Mouse (Mus musculus): ENCODE measurements around the gene Cd4. TPM values are rescaled to one million over a fixed set of nuclear protein-coding genes. Genes with fewer than 3 reads are reported as not detected.

Cd4 gene
- polyA plus RNA-seq, 1 experiment: not detected

- Histone ChIP-seq H3ac (ENCODE audit: control insufficient read depth, insufficient read length) (no peak overlapping the region), H3K36me3 (ENCODE audit: control insufficient read depth, insufficient read depth) (peaks cover 26% of the 10 kb centered on the region), H3K79me2 (ENCODE audit: control insufficient read depth, insufficient read depth) (peaks cover 9% of the 10 kb centered on the region), H3K4me2 (ENCODE audit: low read depth) (no peak overlapping the region), H3K4me3 (no peak overlapping the region), H3K27me3 (ENCODE audit: control insufficient read depth, insufficient read depth, insufficient read length) (no peaks in the 10 kb centered on the region)
- no peak for TF ChIP-seq MAX (IDR thresholded peaks at IDR 0.05; ENCODE audit: low read depth)
Observed at GRCm38 (mm10) chr6:124817971-124818370, 70.0 kb downstream of the Cd4 start.

GRCm38 (mm10) chr6:124817563-124817962 is 70.5 kb downstream of the Cd4 start:
- Histone ChIP-seq H3K4me3 (no peak overlapping the region), H3K79me2 (ENCODE audit: control insufficient read depth, insufficient read depth) (peaks cover 13% of the 10 kb centered on the region), H3K4me2 (ENCODE audit: low read depth) (no peak overlapping the region), H3K27me3 (ENCODE audit: control insufficient read depth, insufficient read depth, insufficient read length) (no peaks in the 10 kb centered on the region), H3K36me3 (ENCODE audit: control insufficient read depth, insufficient read depth) (peaks cover 26% of the 10 kb centered on the region), H3ac (ENCODE audit: control insufficient read depth, insufficient read length) (no peak overlapping the region)
- TF ChIP-seq REST (IDR thresholded peaks at IDR 0.05; ENCODE audit: insufficient read depth, insufficient read length) (no peak), CEBPB (IDR thresholded peaks at IDR 0.05; ENCODE audit: insufficient read depth, poor library complexity, severe bottlenecking) (no peak), USF1 (IDR thresholded peaks at IDR 0.05; ENCODE audit: low read depth) (no peak), POLR2A (IDR thresholded peaks at IDR 0.05; ENCODE audit: insufficient read length, low read depth) (no peak)

GRCm38 (mm10) chr6:124817125-124817524 is 70.9 kb downstream of the Cd4 start:
- H3K36me3 ChIP-seq (ENCODE audit: control insufficient read depth, insufficient read depth): peaks cover 29% of the 10 kb centered on the region
- H3K4me3 ChIP-seq: no peak overlapping the region
- no peak overlapping the region for H3ac ChIP-seq (ENCODE audit: control insufficient read depth, insufficient read length)
- no peak overlapping the region for H3K4me2 ChIP-seq (ENCODE audit: low read depth)
- peaks cover 18% of the 10 kb centered on the region for H3K79me2 ChIP-seq (ENCODE audit: control insufficient read depth, insufficient read depth)
- no peaks in the 10 kb centered on the region for H3K27me3 ChIP-seq (ENCODE audit: control insufficient read depth, insufficient read depth, insufficient read length)
- TF ChIP-seq E2F4 (IDR thresholded peaks at IDR 0.05; ENCODE audit: insufficient read depth) (no peak), MYOG (IDR thresholded peaks at IDR 0.05; ENCODE audit: control insufficient read depth in 1 of 3, insufficient read depth in 1 of 3, insufficient read length in 2 of 3, low read depth in 2 of 3) (no peak), TCF12 (IDR thresholded peaks at IDR 0.05; ENCODE audit: insufficient read depth, poor library complexity, severe bottlenecking) (no peak), TCF3 (IDR thresholded peaks at IDR 0.05; ENCODE audit: insufficient read length, low read depth) (no peak), CEBPB (IDR thresholded peaks at IDR 0.05; ENCODE audit: insufficient read depth, poor library complexity, severe bottlenecking) (no peak), MAX (IDR thresholded peaks at IDR 0.05; ENCODE audit: low read depth) (no peak), POLR2A (IDR thresholded peaks at IDR 0.05; ENCODE audit: insufficient read length, low read depth) (no peak), USF1 (IDR thresholded peaks at IDR 0.05; ENCODE audit: low read depth) (no peak)

GRCm38 (mm10) chr6:124816611-124817010 is 71.4 kb downstream of the Cd4 start:
- Histone ChIP-seq H3ac (ENCODE audit: control insufficient read depth, insufficient read length) (no peak overlapping the region), H3K4me2 (ENCODE audit: low read depth) (no peak overlapping the region), H3K79me2 (ENCODE audit: control insufficient read depth, insufficient read depth) (peaks cover 20% of the 10 kb centered on the region), H3K4me3 (no peak overlapping the region), H3K27me3 (ENCODE audit: control insufficient read depth, insufficient read depth, insufficient read length) (no peaks in the 10 kb centered on the region), H3K36me3 (ENCODE audit: control insufficient read depth, insufficient read depth) (peaks cover 28% of the 10 kb centered on the region)
- TF ChIP-seq E2F4 (IDR thresholded peaks at IDR 0.05; ENCODE audit: insufficient read depth) (no peak), POLR2AphosphoS2 (IDR thresholded peaks at IDR 0.05; ENCODE audit: insufficient read length, low read depth) (no peak), POLR2A (IDR thresholded peaks at IDR 0.05; ENCODE audit: insufficient read length, low read depth) (no peak), MYOG (IDR thresholded peaks at IDR 0.05; ENCODE audit: control insufficient read depth in 1 of 3, insufficient read depth in 1 of 3, insufficient read length in 2 of 3, low read depth in 2 of 3) (no peak), MYOD1 (IDR thresholded peaks at IDR 0.05; ENCODE audit: control insufficient read depth in 1 of 3, insufficient read length in 2 of 3, low read depth in 2 of 3) (no peak), TCF12 (IDR thresholded peaks at IDR 0.05; ENCODE audit: insufficient read depth, poor library complexity, severe bottlenecking) (no peak), TCF3 (IDR thresholded peaks at IDR 0.05; ENCODE audit: insufficient read length, low read depth) (no peak), MAX (IDR thresholded peaks at IDR 0.05; ENCODE audit: low read depth) (no peak), REST (IDR thresholded peaks at IDR 0.05; ENCODE audit: insufficient read depth, insufficient read length) (no peak), SRF (IDR thresholded peaks at IDR 0.05; ENCODE audit: control insufficient read depth, insufficient read length, low read depth) (no peak), CEBPB (IDR thresholded peaks at IDR 0.05; ENCODE audit: insufficient read depth, poor library complexity, severe bottlenecking) (no peak), USF1 (IDR thresholded peaks at IDR 0.05; ENCODE audit: low read depth) (no peak)

- H3K27me3 ChIP-seq (ENCODE audit: control insufficient read depth, insufficient read depth, insufficient read length): no peaks in the 10 kb centered on the region
- no peak overlapping the region for H3K4me2 ChIP-seq (ENCODE audit: low read depth)
- peaks cover 15% of the 10 kb centered on the region for H3K36me3 ChIP-seq (ENCODE audit: control insufficient read depth, insufficient read depth)
- TF ChIP-seq TCF12 (IDR thresholded peaks at IDR 0.05; ENCODE audit: insufficient read depth, poor library complexity, severe bottlenecking) (no peak), POLR2AphosphoS2 (IDR thresholded peaks at IDR 0.05; ENCODE audit: insufficient read length, low read depth) (no peak), CEBPB (IDR thresholded peaks at IDR 0.05; ENCODE audit: insufficient read depth, poor library complexity, severe bottlenecking) (no peak), TCF3 (IDR thresholded peaks at IDR 0.05; ENCODE audit: insufficient read length, low read depth) (no peak), REST (IDR thresholded peaks at IDR 0.05; ENCODE audit: insufficient read depth, insufficient read length) (no peak), MAX (IDR thresholded peaks at IDR 0.05; ENCODE audit: low read depth) (no peak), MYOD1 (IDR thresholded peaks at IDR 0.05; ENCODE audit: control insufficient read depth in 1 of 3, insufficient read length in 2 of 3, low read depth in 2 of 3) (no peak), MYOG (IDR thresholded peaks at IDR 0.05; ENCODE audit: control insufficient read depth in 1 of 3, insufficient read depth in 1 of 3, insufficient read length in 2 of 3, low read depth in 2 of 3) (no peak), POLR2A (IDR thresholded peaks at IDR 0.05; ENCODE audit: insufficient read length, low read depth) (no peak), SRF (IDR thresholded peaks at IDR 0.05; ENCODE audit: control insufficient read depth, insufficient read length, low read depth) (no peak), USF1 (IDR thresholded peaks at IDR 0.05; ENCODE audit: low read depth) (no peak), E2F4 (IDR thresholded peaks at IDR 0.05; ENCODE audit: insufficient read depth) (no peak)
- H3K79me2 ChIP-seq (ENCODE audit: control insufficient read depth, insufficient read depth): peaks cover 24% of the 10 kb centered on the region
- no peak overlapping the region for H3K4me3 ChIP-seq
- H3ac ChIP-seq (ENCODE audit: control insufficient read depth, insufficient read length): no peak overlapping the region
Observed at GRCm38 (mm10) chr6:124814858-124815774, 72.9 kb downstream of the Cd4 start.

Other genes with a start within 250 kb of the Cd4 start
- gene Lpcat3, start 225.2 kb downstream of the Cd4 start, polyA plus RNA-seq (2012; fragmentation: generic; extraction: Trizol): 138 TPM
- gene Emg1, start 176.0 kb downstream of the Cd4 start, polyA plus RNA-seq (2012; fragmentation: generic; extraction: Trizol): 103 TPM
- gene Phb2, start 175.9 kb downstream of the Cd4 start, polyA plus RNA-seq (2012; fragmentation: generic; extraction: Trizol): 339 TPM
- gene Ptpn6, start 149.5 kb downstream of the Cd4 start, polyA plus RNA-seq (2012; fragmentation: generic; extraction: Trizol): 3.1 TPM
- 287 TPM for gene Grcc10, start 146.8 kb downstream of the Cd4 start, polyA plus RNA-seq (2012; fragmentation: generic; extraction: Trizol)
- not detected for gene Gm45234, start 132.2 kb downstream of the Cd4 start, polyA plus RNA-seq (2012; fragmentation: generic; extraction: Trizol)
- 39.4 TPM for gene Atn1, start 131.7 kb downstream of the Cd4 start, polyA plus RNA-seq (2012; fragmentation: generic; extraction: Trizol)
- gene Eno2, start 118.5 kb downstream of the Cd4 start, polyA plus RNA-seq (2012; fragmentation: generic; extraction: Trizol): 19.5 TPM
- 0.13 TPM for gene Lrrc23, start 108.5 kb downstream of the Cd4 start, polyA plus RNA-seq (2012; fragmentation: generic; extraction: Trizol)
- 41.2 TPM for gene Spsb2, start 79.6 kb downstream of the Cd4 start, polyA plus RNA-seq (2012; fragmentation: generic; extraction: Trizol)
- gene Tpi1, start 73.9 kb downstream of the Cd4 start, polyA plus RNA-seq (2012; fragmentation: generic; extraction: Trizol): 1,480 TPM
- 123 TPM for gene Usp5, start 58.7 kb downstream of the Cd4 start, polyA plus RNA-seq (2012; fragmentation: generic; extraction: Trizol)
- gene Cdca3, start 58.7 kb downstream of the Cd4 start, polyA plus RNA-seq (2012; fragmentation: generic; extraction: Trizol): 28.8 TPM
- 0.11 TPM for gene Gnb3, start 47.9 kb downstream of the Cd4 start, polyA plus RNA-seq (2012; fragmentation: generic; extraction: Trizol)
- gene P3h3, start 30.5 kb downstream of the Cd4 start, polyA plus RNA-seq (2012; fragmentation: generic; extraction: Trizol): 1.1 TPM
- gene Gpr162, start 24.2 kb downstream of the Cd4 start, polyA plus RNA-seq (2012; fragmentation: generic; extraction: Trizol): 0.02 TPM
- 0.41 TPM for gene Lag3, start 23.5 kb upstream of the Cd4 start, polyA plus RNA-seq (2012; fragmentation: generic; extraction: Trizol)
- gene Ptms, start 31.9 kb upstream of the Cd4 start, polyA plus RNA-seq (2012; fragmentation: generic; extraction: Trizol): 1,462 TPM
- 384 TPM for gene Mlf2, start 43.2 kb upstream of the Cd4 start, polyA plus RNA-seq (2012; fragmentation: generic; extraction: Trizol)
- gene Cops7a, start 77.3 kb upstream of the Cd4 start, polyA plus RNA-seq (2012; fragmentation: generic; extraction: Trizol): 142 TPM
- gene Pianp, start 108.5 kb upstream of the Cd4 start, polyA plus RNA-seq (2012; fragmentation: generic; extraction: Trizol): 1.1 TPM
- 20.8 TPM for gene Zfp384, start 120.9 kb upstream of the Cd4 start, polyA plus RNA-seq (2012; fragmentation: generic; extraction: Trizol)
- gene Ing4, start 151.5 kb upstream of the Cd4 start, polyA plus RNA-seq (2012; fragmentation: generic; extraction: Trizol): 31.2 TPM
- gene Acrbp, start 161.5 kb upstream of the Cd4 start, polyA plus RNA-seq (2012; fragmentation: generic; extraction: Trizol): 1.4 TPM
- gene Lpar5, start 179.7 kb upstream of the Cd4 start, polyA plus RNA-seq (2012; fragmentation: generic; extraction: Trizol): not detected
- gene Chd4, start 207.8 kb upstream of the Cd4 start, polyA plus RNA-seq (2012; fragmentation: generic; extraction: Trizol): 133 TPM
- gene Nop2, start 243.7 kb upstream of the Cd4 start, polyA plus RNA-seq (2012; fragmentation: generic; extraction: Trizol): 55.4 TPM

Measured in myocyte (in vitro differentiated cells).